Mouse (Mus musculus): ENCODE results near the gene Asic4. TPM values are rescaled to one million over a fixed set of nuclear protein-coding genes. Genes with fewer than 3 reads are reported as not detected.
A peak's percentile ranks its signal among the peaks of the same experiment; 100 is the strongest.

The Asic4 gene
- polyA plus RNA-seq, 1 experiment from 2014 or later, result 1.3 TPM

DNA sequence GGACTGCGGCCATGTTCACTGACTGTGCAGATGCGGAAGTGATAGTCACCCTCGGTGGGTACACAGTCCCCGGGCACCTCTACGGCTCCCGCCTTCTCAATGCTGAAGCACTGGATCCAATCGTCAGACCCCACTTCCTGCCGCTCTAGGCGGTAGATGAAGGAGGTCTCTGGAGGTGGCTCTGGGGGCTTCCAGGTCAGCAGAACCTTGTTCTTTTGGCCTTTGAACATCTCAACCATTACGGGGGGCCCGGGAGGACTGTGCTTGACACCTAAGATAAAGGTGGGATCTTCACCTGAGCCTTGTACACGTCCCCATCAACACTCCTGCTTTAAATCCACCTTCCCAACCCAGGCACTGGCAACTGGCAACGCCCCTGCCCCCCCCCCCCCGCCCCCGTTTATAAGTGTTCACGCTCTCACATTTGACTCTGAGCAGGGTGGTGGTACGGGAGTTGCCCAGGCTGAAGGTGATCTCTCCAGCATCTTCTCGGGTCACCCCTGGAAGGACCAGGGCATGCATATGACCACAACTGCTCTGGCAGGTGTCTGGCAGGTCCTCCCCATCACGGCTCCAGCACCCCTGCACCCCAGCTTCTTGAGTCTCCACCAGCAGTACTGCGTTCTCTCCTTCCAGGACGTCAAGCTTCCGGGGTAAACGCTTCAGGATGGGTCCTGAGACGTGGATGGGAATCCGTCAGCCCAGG is 52.9 kb downstream of the Asic4 start:
- H3K36me3 ChIP-seq (ENCODE audit: control insufficient read depth, insufficient read depth, low read length), result peaks cover 32% of the 10 kb centered on the region
- H3K4me3 ChIP-seq (replicated peaks; ENCODE audit: low read length), result no peak overlapping the region
- no peak for ATAC-seq (ENCODE audit: insufficient read depth, low FRiP score)
- peak overlapping the region; percentile 96; the same call in 1 of the 2 replicates for H3K4me2 ChIP-seq (ENCODE audit: low read depth, low read length)
- no peak overlapping the region for H3K9ac ChIP-seq (ENCODE audit: low read length)
- no peaks in the 10 kb centered on the region for H3K27me3 ChIP-seq (ENCODE audit: control insufficient read depth, insufficient read depth, low read length)
- H3K4me1 ChIP-seq (ENCODE audit: control insufficient read depth, insufficient read depth, low read length), result peaks cover 30% of the 10 kb centered on the region
- H3K9me3 ChIP-seq (replicated peaks; ENCODE audit: control insufficient read depth, low read length), result no peaks in the 10 kb centered on the region
- H3K27ac ChIP-seq (ENCODE audit: low read length), result no peak overlapping the region
- whole genome bisulfite sequencing, result 84% methylated on average over 25 of the region's 25 CpGs

DNA sequence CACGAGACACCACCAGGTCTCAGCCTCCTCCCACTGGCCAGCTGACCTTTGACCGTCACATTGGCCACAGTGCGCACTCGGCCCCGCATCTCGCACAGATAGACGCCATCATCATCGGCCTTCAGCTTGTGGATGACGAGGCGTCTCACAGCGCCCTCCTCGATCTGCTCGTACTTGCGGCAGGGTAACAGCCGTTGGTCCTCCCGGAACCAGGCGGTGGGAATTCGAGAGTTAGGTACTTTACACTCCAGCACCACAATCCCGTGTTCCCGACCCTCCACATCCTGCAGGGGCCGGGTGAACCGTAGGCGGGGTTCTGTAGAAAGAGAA is 53.4 kb downstream of the Asic4 start:
- H3K27me3 ChIP-seq (ENCODE audit: control insufficient read depth, insufficient read depth, low read length), result no peaks in the 10 kb centered on the region
- no peak for ATAC-seq (ENCODE audit: insufficient read depth, low FRiP score)
- 69% methylated on average over 23 of the region's 23 CpGs for WGBS
- H3K27ac ChIP-seq (ENCODE audit: low read length), result no peak overlapping the region
- H3K4me1 ChIP-seq (ENCODE audit: control insufficient read depth, insufficient read depth, low read length), result peaks cover 30% of the 10 kb centered on the region
- H3K9ac ChIP-seq (ENCODE audit: low read length), result 0 out of 2 replicates have a peak overlapping the region, but pooled peaks have one; percentile 1
- H3K9me3 ChIP-seq (replicated peaks; ENCODE audit: control insufficient read depth, low read length), result no peaks in the 10 kb centered on the region
- peaks cover 32% of the 10 kb centered on the region for H3K36me3 ChIP-seq (ENCODE audit: control insufficient read depth, insufficient read depth, low read length)
- H3K4me2 ChIP-seq (ENCODE audit: low read depth, low read length), result peak overlapping the region; percentile 96
- H3K4me3 ChIP-seq (replicated peaks; ENCODE audit: low read length), result 0 out of 2 replicates have a peak overlapping the region, but pooled peaks have one; percentile 3

DNA sequence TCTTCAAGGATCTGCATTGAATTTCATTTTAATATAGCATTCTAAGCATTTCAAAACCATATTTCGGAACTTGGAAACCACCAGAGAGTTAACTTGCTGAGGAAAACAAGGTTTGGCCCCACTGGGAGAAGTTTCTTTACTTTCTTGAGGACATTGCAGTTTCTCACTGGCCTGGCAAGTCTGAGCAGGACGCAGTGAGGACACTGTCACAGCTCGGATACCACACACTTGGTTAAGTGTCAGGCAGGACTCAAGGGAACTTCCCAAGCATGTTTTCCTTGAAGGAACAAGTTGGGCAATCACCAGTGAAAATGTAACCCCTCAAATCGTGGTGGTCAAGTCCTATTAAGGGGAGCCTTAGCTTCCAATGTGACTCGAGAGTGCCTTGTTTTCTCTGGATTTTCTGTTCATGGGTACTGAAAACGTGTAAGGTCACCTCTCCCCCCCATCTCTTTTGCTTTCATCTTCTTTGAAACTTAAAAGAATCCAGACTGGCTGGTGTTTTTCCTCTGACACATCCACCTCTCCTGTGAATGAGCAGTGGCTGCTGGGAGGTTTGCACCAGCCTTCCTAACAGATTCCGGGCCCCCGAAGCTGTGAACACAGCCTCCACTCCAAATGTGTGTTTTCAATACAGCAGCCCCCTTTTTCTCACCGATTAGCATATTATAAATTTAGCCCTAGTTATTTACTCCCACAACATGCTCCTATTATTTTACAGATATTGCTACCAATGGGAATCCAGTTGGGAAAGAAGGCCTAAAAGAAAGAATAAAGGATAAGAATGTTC is 54.2 kb downstream of the Asic4 start:
- Histone ChIP-seq H3K9ac (ENCODE audit: low read length) (peak overlapping the region; percentile 83), H3K27ac (ENCODE audit: low read length) (peak overlapping the region; percentile 89; the same call in 1 of the 2 replicates), H3K27me3 (ENCODE audit: control insufficient read depth, insufficient read depth, low read length) (no peaks in the 10 kb centered on the region), H3K9me3 (replicated peaks; ENCODE audit: control insufficient read depth, low read length) (no peaks in the 10 kb centered on the region), H3K4me3 (replicated peaks; ENCODE audit: low read length) (peak overlapping the region; percentile 90), H3K36me3 (ENCODE audit: control insufficient read depth, insufficient read depth, low read length) (peaks cover 25% of the 10 kb centered on the region), H3K4me1 (ENCODE audit: control insufficient read depth, insufficient read depth, low read length) (peaks cover 30% of the 10 kb centered on the region), H3K4me2 (ENCODE audit: low read depth, low read length) (peak overlapping the region; percentile 96)
- WGBS, result 51% methylated on average over 9 of the region's 9 CpGs
- ATAC-seq (ENCODE audit: insufficient read depth, low FRiP score), result no peak

DNA sequence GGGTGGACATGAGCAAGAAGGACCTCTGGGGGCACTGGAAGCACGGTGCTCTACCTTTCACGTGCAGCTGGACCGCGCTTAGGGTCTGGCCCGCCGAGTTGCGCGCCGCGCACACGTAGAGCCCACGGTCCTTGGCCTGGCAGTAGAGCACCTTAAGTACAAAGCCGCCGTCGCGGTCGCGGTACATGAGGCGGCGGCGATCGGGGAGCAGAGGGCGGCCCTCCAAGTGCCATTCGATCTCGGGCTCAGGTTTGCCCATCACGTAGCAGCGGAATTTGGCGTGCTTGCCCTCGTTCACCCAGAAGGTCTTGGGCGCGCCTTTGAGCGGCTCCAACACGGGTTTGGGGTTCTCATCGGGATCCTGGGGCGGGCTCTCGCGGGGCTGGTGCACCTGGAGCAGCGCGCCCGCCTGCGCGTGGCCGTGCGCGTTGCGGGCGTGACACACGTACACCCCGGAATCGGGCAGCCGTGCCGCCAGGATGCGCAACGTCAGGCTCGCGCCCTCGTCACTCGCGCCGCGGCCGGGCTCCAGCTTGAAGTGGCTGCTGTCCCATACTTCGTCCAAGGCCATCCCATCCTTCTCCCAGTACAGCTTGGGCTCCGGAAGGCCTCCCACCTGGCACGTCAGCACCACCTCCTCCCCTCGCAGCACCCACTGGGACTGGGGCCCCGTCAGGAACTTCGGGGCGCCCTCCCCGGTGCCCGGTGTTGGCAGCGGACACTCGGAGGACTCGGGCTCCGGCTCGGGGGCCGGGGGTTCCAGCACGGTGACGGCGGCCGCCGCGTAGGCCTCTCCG is 55.1 kb downstream of the Asic4 start:
- H3K36me3 ChIP-seq (ENCODE audit: control insufficient read depth, insufficient read depth, low read length), result peaks cover 16% of the 10 kb centered on the region
- H3K4me1 ChIP-seq (ENCODE audit: control insufficient read depth, insufficient read depth, low read length), result peaks cover 32% of the 10 kb centered on the region
- WGBS, result under 1% methylated on average over 82 of the region's 84 CpGs
- H3K27me3 ChIP-seq (ENCODE audit: control insufficient read depth, insufficient read depth, low read length), result no peaks in the 10 kb centered on the region
- peak overlapping the region; percentile 83 for H3K9ac ChIP-seq (ENCODE audit: low read length)
- peak overlapping the region; percentile 96 for H3K4me2 ChIP-seq (ENCODE audit: low read depth, low read length)
- peak; percentile 73 for ATAC-seq (ENCODE audit: insufficient read depth, low FRiP score)
- peak overlapping the region; percentile 90 for H3K4me3 ChIP-seq (replicated peaks; ENCODE audit: low read length)
- H3K9me3 ChIP-seq (replicated peaks; ENCODE audit: control insufficient read depth, low read length), result no peaks in the 10 kb centered on the region
- peak overlapping the region; percentile 89 for H3K27ac ChIP-seq (ENCODE audit: low read length)

DNA sequence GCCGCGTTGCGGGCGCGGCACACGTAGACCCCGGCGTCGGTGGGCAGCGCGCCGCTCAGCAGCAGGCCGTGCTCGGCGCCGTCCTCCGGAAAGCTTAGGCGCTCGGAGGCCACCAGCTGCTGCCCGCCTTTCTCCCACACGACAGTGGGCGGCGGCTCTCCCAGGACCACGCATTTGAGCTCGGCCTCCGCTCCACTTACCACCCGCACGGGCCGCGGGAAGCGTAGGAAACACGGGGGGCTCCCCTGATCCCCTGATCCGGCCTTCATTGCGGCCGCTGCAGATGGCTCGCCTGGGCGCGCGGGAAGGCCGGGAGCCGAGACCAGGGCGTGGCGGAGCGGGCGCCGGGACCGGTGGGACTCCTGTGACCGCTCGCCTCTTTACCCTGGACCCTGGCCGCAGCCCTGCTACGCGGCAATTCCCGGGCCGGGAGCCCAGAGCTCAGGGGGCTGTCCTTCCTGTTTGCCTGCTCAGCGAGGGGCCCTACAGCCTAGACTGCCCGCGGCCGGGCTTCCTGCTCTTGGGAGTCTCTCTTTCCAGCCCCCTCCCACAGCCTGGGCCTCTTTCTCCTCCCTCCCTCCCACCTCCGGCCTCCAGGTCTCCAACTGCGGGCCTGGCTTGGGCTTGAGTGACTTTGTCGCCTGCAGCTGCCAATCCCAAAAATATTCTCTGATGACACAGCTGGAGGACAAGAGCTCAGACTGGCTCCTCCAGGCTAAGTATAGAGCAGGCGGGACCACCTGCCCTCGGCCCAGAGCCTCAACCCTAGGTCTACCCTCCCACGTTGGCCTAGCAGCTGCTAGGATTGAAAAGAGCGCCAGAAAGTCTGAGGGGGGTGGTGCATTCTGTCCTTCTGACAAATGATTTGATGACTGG is 56.0 kb downstream of the Asic4 start, which contains the start of gene Obsl1:
Gene Obsl1 (minus strand): TSS at position 497 of the 876 bp plus-strand sequence.
- Histone ChIP-seq H3K4me1 (ENCODE audit: control insufficient read depth, insufficient read depth, low read length) (peaks cover 34% of the 10 kb centered on the region), H3K9me3 (replicated peaks; ENCODE audit: control insufficient read depth, low read length) (no peaks in the 10 kb centered on the region)
- peak; percentile 92 for ATAC-seq (ENCODE audit: insufficient read depth, low FRiP score)

DNA sequence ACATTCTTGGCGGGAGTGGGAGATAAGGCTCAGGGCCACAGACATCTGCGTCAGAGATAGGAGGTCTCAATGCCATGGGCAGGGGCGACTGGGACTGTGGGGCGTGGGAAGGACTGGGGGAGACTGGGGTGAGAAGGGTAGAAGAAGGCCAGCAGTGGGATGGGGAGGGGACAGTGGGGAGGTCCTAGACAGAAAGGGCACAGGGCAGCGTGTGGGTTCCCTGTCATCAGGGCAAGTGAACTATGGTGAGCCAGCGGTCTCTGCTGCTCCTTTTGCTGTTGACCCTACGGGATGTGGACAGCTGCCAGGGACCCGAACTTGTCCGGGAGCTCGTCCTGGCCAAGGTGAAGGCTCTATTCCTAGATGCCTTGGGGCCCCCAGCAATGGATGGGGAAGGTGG is 56.8 kb downstream of the Asic4 start, which contains the start of gene Inha:
Gene Inha (plus strand): TSS at position 72 of the 400 bp plus-strand sequence.
- 55% methylated on average over 10 of the region's 10 CpGs for WGBS
- peaks cover 39% of the 10 kb centered on the region for H3K4me1 ChIP-seq (ENCODE audit: control insufficient read depth, insufficient read depth, low read length)

More for the DNA sequence above, 56.0 kb downstream of the Asic4 start, which contains the start of gene Obsl1:
- Histone ChIP-seq H3K4me2 (ENCODE audit: low read depth, low read length) (peak within 1 kb of the TSS; percentile 96), H3K36me3 (ENCODE audit: control insufficient read depth, insufficient read depth, low read length) (peaks cover 11% of the 10 kb centered on the region), H3K27me3 (ENCODE audit: control insufficient read depth, insufficient read depth, low read length) (no peaks in the 10 kb centered on the region), H3K9ac (ENCODE audit: low read length) (peak within 1 kb of the TSS; percentile 83), H3K4me3 (replicated peaks; ENCODE audit: low read length) (peak within 1 kb of the TSS; percentile 90), H3K27ac (ENCODE audit: low read length) (peak within 1 kb of the TSS; percentile 89)
- under 1% methylated on average over 63 of the region's 65 CpGs for WGBS

DNA sequence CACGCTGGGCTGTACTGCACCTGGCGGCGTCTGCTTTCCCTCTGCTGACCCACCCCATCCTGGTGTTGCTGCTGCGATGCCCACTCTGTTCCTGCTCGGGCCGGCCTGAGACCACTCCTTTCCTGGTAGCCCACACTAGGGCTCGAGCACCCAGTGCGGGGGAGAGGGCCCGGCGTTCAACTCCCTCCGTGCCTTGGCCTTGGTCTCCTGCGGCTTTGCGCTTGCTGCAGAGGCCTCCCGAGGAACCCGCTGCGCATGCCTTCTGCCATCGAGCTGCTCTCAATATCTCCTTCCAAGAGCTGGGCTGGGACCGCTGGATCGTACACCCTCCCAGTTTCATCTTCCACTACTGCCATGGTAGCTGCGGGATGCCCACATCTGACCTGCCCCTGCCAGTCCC is 59.4 kb downstream of the Asic4 start:
- H3K27me3 ChIP-seq (ENCODE audit: control insufficient read depth, insufficient read depth, low read length), result no peaks in the 10 kb centered on the region
- H3K9me3 ChIP-seq (replicated peaks; ENCODE audit: control insufficient read depth, low read length), result no peaks in the 10 kb centered on the region
- H3K9ac ChIP-seq (ENCODE audit: low read length), result peak overlapping the region; percentile 21; the same call in 1 of the 2 replicates
- ATAC-seq (ENCODE audit: insufficient read depth, low FRiP score), result no peak
- WGBS, result 58% methylated on average over 20 of the region's 20 CpGs
- no peaks in the 10 kb centered on the region for H3K36me3 ChIP-seq (ENCODE audit: control insufficient read depth, insufficient read depth, low read length)
- H3K4me2 ChIP-seq (ENCODE audit: low read depth, low read length), result no peak overlapping the region
- peaks cover 22% of the 10 kb centered on the region for H3K4me1 ChIP-seq (ENCODE audit: control insufficient read depth, insufficient read depth, low read length)
- no peak overlapping the region for H3K4me3 ChIP-seq (replicated peaks; ENCODE audit: low read length)
- H3K27ac ChIP-seq (ENCODE audit: low read length), result no peak overlapping the region

More for the DNA sequence above, 56.8 kb downstream of the Asic4 start, which contains the start of gene Inha:
- Histone ChIP-seq H3K27me3 (ENCODE audit: control insufficient read depth, insufficient read depth, low read length) (no peaks in the 10 kb centered on the region), H3K27ac (ENCODE audit: low read length) (peak within 1 kb of the TSS; percentile 89), H3K36me3 (ENCODE audit: control insufficient read depth, insufficient read depth, low read length) (0 out of 2 replicates have a peak, but pooled peaks cover 3% of the 10 kb centered on the region), H3K9me3 (replicated peaks; ENCODE audit: control insufficient read depth, low read length) (no peaks in the 10 kb centered on the region), H3K4me2 (ENCODE audit: low read depth, low read length) (peak within 1 kb of the TSS; percentile 96), H3K4me3 (replicated peaks; ENCODE audit: low read length) (peak within 1 kb of the TSS; percentile 90), H3K9ac (ENCODE audit: low read length) (peak within 1 kb of the TSS; percentile 83)
- ATAC-seq (ENCODE audit: insufficient read depth, low FRiP score), result no peak

DNA sequence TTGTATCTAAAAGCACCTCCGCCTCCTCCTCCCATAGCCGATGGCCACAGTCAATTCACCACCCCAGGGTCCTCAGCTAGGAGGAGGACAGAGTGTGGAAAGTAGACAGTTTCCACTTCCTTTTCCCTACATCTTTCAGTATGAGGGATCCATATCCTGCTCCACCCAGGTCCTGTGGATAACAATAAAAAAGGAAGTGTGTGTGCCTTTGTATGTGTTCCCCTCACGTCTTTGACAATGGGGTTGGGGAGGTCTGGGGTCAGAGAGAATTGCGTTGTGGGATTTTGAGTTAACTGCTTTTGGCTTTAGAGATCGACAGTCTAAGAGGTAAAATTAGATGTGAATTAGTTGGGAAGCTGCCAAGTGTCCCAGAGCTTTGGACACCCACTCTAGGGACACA is 59.9 kb downstream of the Asic4 start:
- no peak overlapping the region for H3K27ac ChIP-seq (ENCODE audit: low read length)
- no peak for ATAC-seq (ENCODE audit: insufficient read depth, low FRiP score)
- H3K4me2 ChIP-seq (ENCODE audit: low read depth, low read length), result no peak overlapping the region
- H3K4me1 ChIP-seq (ENCODE audit: control insufficient read depth, insufficient read depth, low read length), result peaks cover 20% of the 10 kb centered on the region
- H3K4me3 ChIP-seq (replicated peaks; ENCODE audit: low read length), result no peak overlapping the region
- no peaks in the 10 kb centered on the region for H3K27me3 ChIP-seq (ENCODE audit: control insufficient read depth, insufficient read depth, low read length)
- H3K9me3 ChIP-seq (replicated peaks; ENCODE audit: control insufficient read depth, low read length), result no peaks in the 10 kb centered on the region
- WGBS, result 70% methylated on average over 5 of the region's 5 CpGs
- H3K9ac ChIP-seq (ENCODE audit: low read length), result no peak overlapping the region
- H3K36me3 ChIP-seq (ENCODE audit: control insufficient read depth, insufficient read depth, low read length), result no peaks in the 10 kb centered on the region
